Mouse (Mus musculus) gastrocnemius, postnatal 14 days (tissue): Measurements from ENCODE around the gene Vmn2r19. TPM values are rescaled to one million over a fixed set of nuclear protein-coding genes. Genes with fewer than 3 reads are reported as not detected.

Experiments
- total RNA-seq, 2 experiments: library from RNA; stranded (reverse); gene quantifications; 2 replicates each; pipeline ENCODE4 v1.2.3; 2021

Gene Vmn2r19
- total RNA-seq, 2 experiments from 2014 or later: not detected

Other genes starting within 250 kb of the Vmn2r19 start
- 1 to 10 TPM in 1 of 2 experiments, under 1 TPM in 1; 0.93 to 1.9 TPM for gene Clec4a2, start 201.9 kb upstream of the Vmn2r19 start, total RNA-seq
- gene Clec4b2, start 135.4 kb upstream of the Vmn2r19 start, total RNA-seq: not detected
- gene Clec4n, start 78.5 kb upstream of the Vmn2r19 start, total RNA-seq: 1 to 10 TPM in 1 of 2 experiments, under 1 TPM in 1; 0.35 to 1.1 TPM
- gene Clec4d, start 46.2 kb upstream of the Vmn2r19 start, total RNA-seq: not detected
- not detected for gene Clec4e, start 18.5 kb upstream of the Vmn2r19 start, total RNA-seq
- not detected for gene Vmn2r20, start 109.8 kb downstream of the Vmn2r19 start, total RNA-seq
- gene Vmn2r21, start 225.1 kb downstream of the Vmn2r19 start, total RNA-seq: not detected